In the genomic region with DNA sequence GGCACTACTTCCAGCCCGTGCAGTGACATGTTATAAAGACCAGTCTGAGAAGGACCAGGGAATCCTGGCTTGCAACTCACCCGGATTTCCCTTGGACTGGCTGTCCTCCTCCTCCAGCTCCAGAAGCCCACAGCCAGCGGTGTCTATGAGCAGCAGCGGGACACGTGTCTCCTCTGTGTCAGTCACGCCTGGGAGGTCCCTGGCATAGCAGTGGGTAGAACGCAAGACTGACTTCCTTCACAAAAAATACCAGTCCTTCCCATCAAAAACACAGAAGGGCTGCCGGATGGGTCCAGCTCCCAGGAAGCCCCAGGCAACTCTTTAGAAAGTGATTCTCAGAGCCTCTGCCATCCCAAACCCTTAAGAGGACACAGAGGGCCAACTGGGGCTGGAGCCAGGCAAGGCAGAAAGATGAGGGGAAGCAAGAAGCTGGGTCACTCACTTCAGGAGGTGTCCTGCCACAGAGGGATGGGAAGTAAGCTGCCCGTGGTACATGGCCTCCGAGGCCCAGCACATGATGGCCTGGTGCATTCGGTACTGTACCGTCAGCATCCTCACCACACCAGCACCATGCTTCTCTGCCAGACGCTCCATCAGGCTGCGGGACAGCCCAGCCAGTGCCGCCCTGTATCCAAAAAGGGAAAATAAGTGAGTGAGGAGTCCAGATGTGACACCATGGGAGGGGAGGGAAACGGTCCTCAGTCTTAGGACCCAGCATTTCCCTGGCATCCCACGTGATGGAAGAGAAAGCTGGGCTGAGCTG, we compare ENCODE assay signal across 15 mouse cellular contexts. TPM values are rescaled to one million over a fixed set of nuclear protein-coding genes. Genes with fewer than 3 reads are reported as not detected.
DNase-seq lines count a peak whose midpoint lies in the region; ATAC-seq and TF ChIP-seq lines count a peak whose summit lies in the region.
"Had no signal": no experiment of that assay in that cellular context is flagged by ENCODE, and none has a peak within 500 bp of the region (broad histone marks: within the 10 kb centered on the region; RNA-seq: fewer than 3 reads in every experiment).

No protein-coding gene starts in this region.

- H3K27ac ChIP-seq in forebrain, embryonic 11.5 days (ENCODE audit: low read depth, low read length), result no peak overlapping the region
- no peak overlapping the region for H3K27ac ChIP-seq in forebrain, postnatal 0 days (ENCODE audit: low read depth, low read length)
- H3K27ac ChIP-seq in liver, postnatal 0 days (ENCODE audit: low read depth), result no peak overlapping the region
- H3K27ac ChIP-seq: hindbrain, postnatal 0 days; lung, embryonic 15.5 days had no signal

- peaks cover 4% of the 10 kb centered on the region; the same call in 1 of the 2 replicates for H3K36me3 ChIP-seq in forebrain, embryonic 11.5 days (ENCODE audit: control insufficient read depth, insufficient read depth, low read length)
- peaks cover 91% of the 10 kb centered on the region for H3K36me3 ChIP-seq in forebrain, postnatal 0 days (ENCODE audit: insufficient read depth)
- peaks cover 49% of the 10 kb centered on the region for H3K36me3 ChIP-seq in liver, postnatal 0 days (replicated peaks; ENCODE audit: insufficient read depth, low read length)

- H3K27me3 ChIP-seq in forebrain, embryonic 11.5 days (ENCODE audit: control insufficient read depth, insufficient read depth, low read length), result no peaks in the 10 kb centered on the region
- no peaks in the 10 kb centered on the region for H3K27me3 ChIP-seq in forebrain, postnatal 0 days (ENCODE audit: insufficient read depth, low read length)
- no peaks in the 10 kb centered on the region for H3K27me3 ChIP-seq in liver, postnatal 0 days (ENCODE audit: insufficient read depth, low read length)
- H3K27me3 ChIP-seq: CH12.LX; lung, embryonic 15.5 days had no signal

- H3K9me3 ChIP-seq in forebrain, embryonic 11.5 days (ENCODE audit: control insufficient read depth, low read length), result no peaks in the 10 kb centered on the region
- no peaks in the 10 kb centered on the region for H3K9me3 ChIP-seq in forebrain, postnatal 0 days (ENCODE audit: low read length)
- H3K9me3 ChIP-seq in liver, postnatal 0 days (ENCODE audit: low read length), result no peaks in the 10 kb centered on the region
- H3K9me3 ChIP-seq: lung, embryonic 15.5 days had no signal

- no peaks in the 10 kb centered on the region for H3K4me1 ChIP-seq in forebrain, embryonic 11.5 days (replicated peaks; ENCODE audit: control insufficient read depth, insufficient read depth, low read length)
- no peaks in the 10 kb centered on the region for H3K4me1 ChIP-seq in forebrain, postnatal 0 days (ENCODE audit: insufficient read depth)
- no peaks in the 10 kb centered on the region for H3K4me1 ChIP-seq in liver, postnatal 0 days (ENCODE audit: insufficient read depth)
- H3K4me1 ChIP-seq: lung, embryonic 15.5 days had no signal

- no peak for ATAC-seq in forebrain, embryonic 11.5 days (replicated peaks; ENCODE audit: low FRiP score)
- ATAC-seq in forebrain, postnatal 0 days, result no peak
- ATAC-seq in liver, postnatal 0 days, result no peak
- ATAC-seq: forebrain, embryonic 14.5 days; hindbrain, postnatal 0 days had no signal

- H3K4me3 ChIP-seq in forebrain, embryonic 11.5 days (ENCODE audit: low read depth, low read length), result no peak overlapping the region
- no peak overlapping the region for H3K4me3 ChIP-seq in forebrain, postnatal 0 days (ENCODE audit: low read depth, low read length)
- no peak overlapping the region for H3K4me3 ChIP-seq in liver, postnatal 0 days (ENCODE audit: low read depth, low read length)
- H3K4me3 ChIP-seq: lung, embryonic 15.5 days had no signal

- TF ChIP-seq EP300 in liver, postnatal 0 days (IDR thresholded peaks at IDR 0.05; ENCODE audit: low read depth), result no peak

- DNase-seq in forebrain, embryonic 11.5 days (ENCODE audit: low spot score), result peak; percentile 44
- no peak for DNase-seq in forebrain, postnatal 0 days
- DNase-seq in layer of hippocampus, postnatal 10 days (ENCODE audit: low spot score in 2 of 2), result peak; percentile 4 to 8
- DNase-seq in layer of hippocampus, adult 9-10 months (ENCODE audit: low spot score), result no peak
- peak; percentile 9 to 57 for DNase-seq in spleen, postnatal 4 days (ENCODE audit: low spot score in 2 of 2)
- DNase-seq in spleen, postnatal 14 days (ENCODE audit: low spot score in 2 of 2), result no peak
- peak; percentile 9 for DNase-seq in liver, postnatal 0 days
- DNase-seq in lung, postnatal 4 days, result no peak
- DNase-seq: adrenal gland, adult 8-10 months; cerebellum, postnatal 36 days; kidney, adult 9 months had no signal

- TF ChIP-seq CTCF in forebrain, postnatal 0 days (IDR thresholded peaks at IDR 0.05; ENCODE audit: low read depth), result no peak
- TF ChIP-seq CTCF in liver, postnatal 0 days (IDR thresholded peaks at IDR 0.05; ENCODE audit: low read depth), result no peak

- no peak overlapping the region for H3K4me2 ChIP-seq in forebrain, embryonic 11.5 days (ENCODE audit: low read depth, low read length, severe bottlenecking)
- H3K4me2 ChIP-seq in forebrain, postnatal 0 days (ENCODE audit: low read depth), result no peak overlapping the region
- H3K4me2 ChIP-seq in liver, postnatal 0 days (ENCODE audit: low read depth, low read length), result no peak overlapping the region
- H3K4me2 ChIP-seq: lung, embryonic 15.5 days had no signal

- 94% methylated on average over 17 of the region's 17 CpGs for WGBS in forebrain, embryonic 11.5 days
- 95% methylated on average over 17 of the region's 17 CpGs for WGBS in forebrain, postnatal 0 days
- 90% methylated on average over 17 of the region's 17 CpGs for WGBS in liver, postnatal 0 days (ENCODE audit: insufficient replicate concordance)

- no peak overlapping the region for H3K9ac ChIP-seq in forebrain, embryonic 11.5 days (ENCODE audit: low read length)
- H3K9ac ChIP-seq in forebrain, postnatal 0 days, result no peak overlapping the region
- no peak overlapping the region for H3K9ac ChIP-seq in liver, postnatal 0 days (replicated peaks)
- H3K9ac ChIP-seq: lung, embryonic 15.5 days had no signal

RNA-seq across cellular contexts. Expression of a gene that starts 14.3 kb away (rescaled TPM):
- 122 and 131 TPM in 2 replicates for polyA plus RNA-seq in forebrain, embryonic 11.5 days (2014; fragmentation: Nextera tagmentation; extraction: Ambion mirVana)
- total RNA-seq in forebrain, postnatal 0 days (2014; rRNA removed), result 61.7 and 79.1 TPM in 2 replicates
- polyA plus RNA-seq in forebrain, postnatal 0 days (2015; fragmentation: Nextera tagmentation; extraction: Ambion mirVana), result 92.3 and 96.8 TPM in 2 replicates
- total RNA-seq in layer of hippocampus, postnatal 10 days (2021), result 10 to 100 TPM; 55.1 to 55.7 TPM
- 43.9 and 45.5 TPM in 2 replicates for polyA plus RNA-seq in liver, postnatal 0 days (2015; fragmentation: Nextera tagmentation; extraction: Ambion mirVana)

RNA-seq across cellular contexts. Expression of a gene that starts 14.4 kb away (rescaled TPM):
- polyA plus RNA-seq in forebrain, embryonic 11.5 days (2014; fragmentation: Nextera tagmentation; extraction: Ambion mirVana), result 9.4 and 10.1 TPM in 2 replicates
- total RNA-seq in forebrain, postnatal 0 days (2014; rRNA removed), result 10.1 and 10.5 TPM in 2 replicates
- 8.8 and 10.4 TPM in 2 replicates for polyA plus RNA-seq in forebrain, postnatal 0 days (2015; fragmentation: Nextera tagmentation; extraction: Ambion mirVana)
- 10 to 100 TPM; 12.4 to 12.6 TPM for total RNA-seq in layer of hippocampus, postnatal 10 days (2021)
- polyA plus RNA-seq in liver, postnatal 0 days (2015; fragmentation: Nextera tagmentation; extraction: Ambion mirVana), result 1.4 and 1.8 TPM in 2 replicates

RNA-seq across cellular contexts. Expression of a gene that starts 53.7 kb away (rescaled TPM):
- 10.0 and 10.4 TPM in 2 replicates for polyA plus RNA-seq in forebrain, embryonic 11.5 days (2014; fragmentation: Nextera tagmentation; extraction: Ambion mirVana)
- 13.7 and 17.2 TPM in 2 replicates for total RNA-seq in forebrain, postnatal 0 days (2014; rRNA removed)
- 13.1 and 17.0 TPM in 2 replicates for polyA plus RNA-seq in forebrain, postnatal 0 days (2015; fragmentation: Nextera tagmentation; extraction: Ambion mirVana)
- 10 to 100 TPM; 31.9 to 35.2 TPM for total RNA-seq in layer of hippocampus, postnatal 10 days (2021)
- polyA plus RNA-seq in liver, postnatal 0 days (2015; fragmentation: Nextera tagmentation; extraction: Ambion mirVana), result 139 and 140 TPM in 2 replicates

Comparison
In these comparisons a context has a peak if more than half of its experiments do, and no peak if none do; other contexts are left out.
1. DNase-seq: peak in forebrain, embryonic 11.5 days (single experiment), layer of hippocampus, postnatal 10 days (2 of 2), spleen, postnatal 4 days (2 of 2) and liver, postnatal 0 days (single experiment); none in forebrain, postnatal 0 days (single experiment), layer of hippocampus, adult 9-10 months (single experiment), spleen, postnatal 14 days (0 of 2) and lung, postnatal 4 days (0 of 2).